Mouse (Mus musculus) heart, embryonic 14.5 days (tissue): ENCODE measurements around the gene Eprs. TPM values are rescaled to one million over a fixed set of nuclear protein-coding genes. Genes with fewer than 3 reads are reported as not detected.
A peak's percentile ranks its signal among the peaks of the same experiment; 100 is the strongest.

Source experiments
- ATAC-seq: fragments of 200-750 bp; cut with Nextera tagmentation; 2 replicates; pipeline ENCODE4 v1.8.0; 2017; ENCODE audit warnings: low read depth, moderate TSS enrichment; ENCODE audit not compliant: insufficient number of reproducible peaks, insufficient read depth, low FRiP score
- H3K27ac ChIP-seq, 2 experiments: fragments of 200-500 bp in 1 of 2; fragments of 300-500 bp in 1 of 2; sonication (generic) in 1 of 2; replicated peaks in 1 of 2; 2 replicates each; pipeline ENCODE4 v1.5.1; 2012 to 2014; ENCODE audit warnings: low read depth in 2 of 2, low read length in 2 of 2, control low read depth in 1 of 2, mild to moderate bottlenecking in 1 of 2, mixed read lengths in 1 of 2; ENCODE audit not compliant: control insufficient read depth in 1 of 2, insufficient read depth in 1 of 2
- H3K27me3 ChIP-seq: fragments of 300-500 bp; sonication (generic); 2 replicates; pipeline ENCODE4 v1.6.1; 2014; ENCODE audit warnings: mild to moderate bottlenecking, low read length, control low read depth; ENCODE audit not compliant: control insufficient read depth, insufficient read depth
- H3K36me3 ChIP-seq: fragments of 300-500 bp; sonication (generic); 2 replicates; pipeline ENCODE4 v1.6.1; 2014; ENCODE audit warnings: mild to moderate bottlenecking, control low read depth, low read length, mixed read lengths; ENCODE audit not compliant: control insufficient read depth, insufficient read depth
- H3K4me1 ChIP-seq, 2 experiments: fragments of 200-500 bp in 1 of 2; fragments of 300-500 bp in 1 of 2; sonication (generic) in 1 of 2; 2 replicates each; pipeline ENCODE4 v1.6.1; 2012 to 2014; ENCODE audit warnings: low read length in 2 of 2, control low read depth in 1 of 2, mixed read lengths in 1 of 2; ENCODE audit not compliant: control insufficient read depth in 2 of 2, insufficient read depth in 2 of 2
- H3K4me2 ChIP-seq: fragments of 300-500 bp; sonication (generic); 2 replicates; pipeline ENCODE4 v1.6.1; 2014; ENCODE audit warnings: mild to moderate bottlenecking, low read length
- H3K4me3 ChIP-seq, 2 experiments: fragments of 200-500 bp in 1 of 2; fragments of 300-500 bp in 1 of 2; sonication (generic) in 1 of 2; 2 replicates each; pipeline ENCODE4 v1.5.1; 2012 to 2014; ENCODE audit warnings: low read length in 2 of 2, mild to moderate bottlenecking in 2 of 2, control low read depth in 1 of 2, low read depth in 1 of 2, moderate library complexity in 1 of 2; ENCODE audit not compliant: control insufficient read depth in 1 of 2, insufficient read depth in 1 of 2
- H3K9ac ChIP-seq: fragments of 300-500 bp; sonication (generic); 2 replicates; pipeline ENCODE4 v1.6.1; 2014; ENCODE audit warnings: mild to moderate bottlenecking, low read length
- H3K9me3 ChIP-seq: fragments of 300-500 bp; sonication (generic); 2 replicates; pipeline ENCODE4 v1.6.1; 2016; ENCODE audit warnings: low read length, control low read depth; ENCODE audit not compliant: control insufficient read depth
- WGBS: fragments of 180-500 bp; shearing (Covaris S2); extraction: QIAGEN DNeasy Blood & Tissue Kit; methylation state at CpG from one replicate; pipeline ENCODE4 v1.1.7; 2014; 5-methylcytosine and 5-hydroxymethylcytosine counted together
- polyA plus RNA-seq: library from polyadenylated mRNA; unstranded; fragments of >200 nt; fragmentation: Nextera tagmentation; extraction: Ambion mirVana; gene quantifications from 2 replicates; pipeline ENCODE4 v1.2.1, GENCODE M21; 2014

Gene Eprs
- polyA plus RNA-seq, 1 experiment from 2014 or later: 103 TPM

DNA sequence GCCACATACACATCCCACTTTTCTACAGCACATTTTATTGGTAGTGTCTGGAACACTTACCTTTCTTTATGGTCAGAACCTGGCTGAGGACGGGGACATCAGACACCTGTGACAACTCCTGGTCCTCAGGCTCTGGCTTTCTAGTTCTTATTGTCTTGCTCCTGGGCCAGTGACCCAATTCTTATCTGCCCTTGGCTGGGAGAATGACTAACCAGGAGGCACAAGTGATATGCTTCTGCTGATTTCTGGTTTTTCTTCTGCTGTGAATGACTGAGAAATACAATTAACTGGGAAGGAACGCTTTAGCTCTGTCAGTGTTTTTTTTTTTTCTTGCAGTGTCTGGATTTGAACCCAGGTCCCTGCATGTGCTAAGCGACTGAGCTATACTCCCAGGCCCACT, 88.7 kb downstream of the Eprs start:
- WGBS: 77% methylated on average over 3 of the region's 3 CpGs
- Histone ChIP-seq H3K4me3 (no peak overlapping the region), H3K27me3 (peaks cover 33% of the 10 kb centered on the region), H3K4me1 (peaks cover 0 to 12% of the 10 kb centered on the region in 2 experiments; a peak in 1 of 4 replicates), H3K4me2 (no peak overlapping the region), H3K36me3 (no peaks in the 10 kb centered on the region), H3K9me3 (no peaks in the 10 kb centered on the region), H3K9ac (no peak overlapping the region), H3K27ac (no peak overlapping the region)
- ATAC-seq: no peak

DNA sequence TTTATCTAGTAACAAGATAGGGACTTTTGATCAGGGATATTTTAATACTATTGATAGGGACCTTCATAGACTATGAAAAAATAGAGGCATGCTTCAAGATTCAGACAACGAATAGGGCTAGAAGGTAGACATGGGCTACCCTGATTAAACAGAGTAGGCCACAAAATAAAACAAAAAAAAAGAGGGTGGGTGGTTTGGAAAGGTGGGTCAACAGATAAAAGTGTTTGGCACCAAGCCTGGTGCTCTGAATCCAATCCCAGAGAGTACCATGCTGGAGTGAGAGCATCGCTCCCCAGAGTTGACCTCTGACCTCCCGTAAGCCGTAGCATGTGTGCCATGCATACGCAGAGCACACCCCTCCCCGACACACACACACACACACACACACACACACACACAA, 89.6 kb downstream of the Eprs start:
- Histone ChIP-seq H3K27me3 (peaks cover 39% of the 10 kb centered on the region), H3K4me2 (no peak overlapping the region), H3K4me1 (peaks cover 0 to 12% of the 10 kb centered on the region in 2 experiments; a peak in 1 of 4 replicates), H3K36me3 (no peaks in the 10 kb centered on the region), H3K9ac (no peak overlapping the region), H3K4me3 (no peak overlapping the region), H3K9me3 (no peaks in the 10 kb centered on the region), H3K27ac (no peak overlapping the region)
- no peak for ATAC-seq
- WGBS: 90% methylated on average over 6 of the region's 6 CpGs

DNA sequence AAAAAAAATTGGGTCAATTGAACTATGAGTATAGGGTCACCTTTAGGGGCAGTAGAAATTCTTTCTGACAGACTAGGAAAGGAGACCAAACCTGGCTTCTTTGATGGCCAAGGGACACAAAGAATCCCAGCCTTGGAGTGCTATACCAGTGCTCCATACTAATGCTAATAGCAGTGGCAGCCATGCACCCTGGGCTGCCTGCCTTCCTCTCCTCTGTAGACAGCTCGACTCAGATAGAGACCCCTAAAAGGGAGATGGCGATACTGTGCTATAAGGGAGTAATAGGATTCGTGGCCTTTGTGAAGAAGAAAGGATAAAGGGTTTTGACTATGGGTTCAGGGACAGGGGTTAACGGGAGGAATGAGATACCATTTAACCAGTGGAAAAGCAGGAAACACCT, 91.3 kb downstream of the Eprs start:
- Histone ChIP-seq H3K9me3 (no peaks in the 10 kb centered on the region), H3K4me2 (peak overlapping the region; percentile 99), H3K4me1 (peaks cover 0 to 12% of the 10 kb centered on the region in 2 experiments; a peak in 1 of 4 replicates), H3K27me3 (peaks cover 43% of the 10 kb centered on the region), H3K27ac (no peak overlapping the region), H3K4me3 (peak overlapping the region; percentile 50 to 57; a peak in 3 of 4 replicates), H3K9ac (no peak overlapping the region), H3K36me3 (no peaks in the 10 kb centered on the region)
- WGBS: 39% methylated on average over 4 of the region's 4 CpGs
- ATAC-seq: no peak

DNA sequence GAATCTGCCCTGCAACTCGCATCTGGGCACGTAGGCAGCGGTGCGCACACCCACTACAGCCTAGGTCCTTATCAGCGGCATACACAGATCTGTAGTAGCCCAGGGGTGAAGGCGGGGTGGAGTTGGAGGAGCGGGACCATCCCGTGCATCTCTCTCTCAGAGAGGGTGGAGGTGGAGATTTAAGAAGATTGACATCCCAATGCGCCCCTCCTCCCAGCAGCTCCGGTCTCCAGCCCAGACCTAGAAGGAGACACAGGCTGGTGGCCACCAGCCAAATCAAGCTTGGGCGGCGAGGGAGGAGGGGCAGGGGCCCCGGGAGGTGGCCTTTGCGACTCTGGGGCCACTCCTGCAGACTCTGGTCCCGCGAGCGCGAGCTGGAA, 91.7 kb downstream of the Eprs start, which contains the start of gene Slc30a10:
Gene Slc30a10 (plus strand): TSS at position 274 of the 380 bp plus-strand sequence.
- Histone ChIP-seq H3K36me3 (no peaks in the 10 kb centered on the region), H3K27ac (no peak within 1 kb of the TSS), H3K9ac (peak within 1 kb of the TSS; percentile 65), H3K4me2 (peak within 1 kb of the TSS; percentile 99), H3K4me3 (peak within 1 kb of the TSS; percentile 50 to 57), H3K9me3 (no peaks in the 10 kb centered on the region), H3K4me1 (peaks cover 0 to 12% of the 10 kb centered on the region in 2 experiments; a peak in 1 of 4 replicates), H3K27me3 (peaks cover 43% of the 10 kb centered on the region)
- peak; percentile 74; the same call in 1 of the 2 replicates for ATAC-seq
- WGBS: 1% methylated on average over 17 of the region's 18 CpGs

DNA sequence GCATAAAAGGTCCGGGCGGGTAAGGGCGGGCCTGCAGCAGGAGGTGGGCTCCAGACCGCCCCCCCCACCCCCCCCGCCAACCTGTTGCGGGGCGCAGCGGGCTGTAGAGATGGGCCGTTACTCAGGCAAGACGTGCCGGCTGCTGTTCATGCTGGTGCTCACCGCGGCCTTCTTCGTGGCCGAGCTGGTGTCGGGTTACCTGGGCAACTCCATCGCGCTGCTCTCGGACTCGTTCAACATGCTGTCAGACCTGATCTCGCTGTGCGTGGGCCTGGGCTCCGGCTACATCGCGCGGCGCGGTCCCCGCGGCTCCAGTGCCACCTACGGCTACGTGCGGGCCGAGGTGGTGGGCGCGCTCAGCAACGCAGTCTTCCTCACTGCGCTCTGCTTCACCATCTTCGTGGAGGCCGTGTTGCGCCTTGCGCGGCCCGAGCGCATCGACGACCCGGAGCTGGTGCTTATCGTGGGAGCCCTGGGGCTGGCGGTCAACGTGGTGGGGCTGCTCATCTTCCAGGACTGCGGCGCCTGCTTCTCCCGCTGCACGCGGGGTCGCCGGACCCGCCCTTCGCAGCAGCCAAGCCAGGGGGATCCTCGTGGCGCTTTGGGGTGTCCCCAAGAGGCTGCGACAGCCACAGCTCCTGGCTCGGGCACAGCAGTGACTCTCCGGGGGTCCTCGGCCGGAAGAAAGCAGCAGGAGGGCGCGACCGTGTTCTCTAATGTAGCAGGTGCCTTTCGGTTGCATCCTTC, 92.3 kb downstream of the Eprs start:
- H3K9me3 ChIP-seq: no peaks in the 10 kb centered on the region
- H3K9ac ChIP-seq: peak overlapping the region; percentile 65
- H3K4me1 ChIP-seq: peaks cover 0 to 12% of the 10 kb centered on the region in 2 experiments; a peak in 1 of 4 replicates
- WGBS: under 1% methylated on average over 67 of the region's 71 CpGs
- H3K4me3 ChIP-seq: peak overlapping the region; percentile 50 to 57
- ATAC-seq: 0 out of 2 replicates have a peak, but pooled peaks have one; percentile 16
- peak overlapping the region; percentile 99 for H3K4me2 ChIP-seq
- H3K27me3 ChIP-seq: peaks cover 43% of the 10 kb centered on the region
- no peaks in the 10 kb centered on the region for H3K36me3 ChIP-seq
- H3K27ac ChIP-seq: no peak overlapping the region

DNA sequence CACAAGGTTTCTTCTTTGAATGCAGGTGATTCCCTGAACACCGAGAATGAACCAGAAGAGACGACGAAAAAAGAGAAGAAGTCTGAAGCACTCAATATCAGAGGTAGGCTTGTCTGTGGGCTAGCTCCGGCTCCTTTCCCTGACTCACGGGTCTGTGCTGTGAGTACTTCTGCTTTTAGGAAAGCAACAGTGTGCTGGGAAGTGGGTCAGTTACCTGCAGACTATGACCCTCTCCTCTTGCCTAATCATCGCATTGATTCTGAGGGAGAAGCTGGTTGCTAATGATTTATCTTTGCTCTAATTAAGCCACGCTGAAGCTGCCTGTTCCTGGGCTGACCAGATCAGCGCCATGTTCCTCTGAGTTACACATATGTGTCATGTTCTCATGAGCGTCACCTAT, 93.5 kb downstream of the Eprs start:
- Histone ChIP-seq H3K4me3 (no peak overlapping the region), H3K27ac (no peak overlapping the region), H3K27me3 (peaks cover 43% of the 10 kb centered on the region), H3K9ac (no peak overlapping the region), H3K36me3 (no peaks in the 10 kb centered on the region), H3K4me1 (peaks cover 0 to 12% of the 10 kb centered on the region in 2 experiments; a peak in 1 of 4 replicates), H3K4me2 (no peak overlapping the region), H3K9me3 (no peaks in the 10 kb centered on the region)
- no peak for ATAC-seq
- 80% methylated on average over 9 of the region's 9 CpGs for WGBS

DNA sequence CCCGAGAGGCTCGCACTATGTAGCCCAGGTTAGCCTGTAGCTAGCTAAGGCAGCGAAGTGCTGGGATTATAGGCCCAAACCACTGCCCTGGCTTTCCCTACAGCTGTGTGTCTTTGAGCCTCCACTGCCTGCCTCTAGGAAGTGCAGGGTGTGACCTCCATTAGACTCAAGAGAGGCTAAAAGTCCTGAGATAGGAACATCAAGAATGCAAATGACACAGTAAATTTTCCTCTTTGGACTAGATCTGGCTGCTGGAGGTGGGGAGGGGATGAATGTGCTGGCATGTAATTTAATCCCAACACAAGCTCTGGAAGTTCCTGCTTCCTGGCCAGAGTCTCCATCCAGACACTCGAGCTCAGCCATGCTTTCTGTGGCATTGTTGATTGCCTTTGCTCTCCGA, 97.3 kb downstream of the Eprs start:
- Histone ChIP-seq H3K27me3 (peaks cover 25% of the 10 kb centered on the region), H3K4me3 (no peak overlapping the region), H3K9me3 (no peaks in the 10 kb centered on the region), H3K4me1 (peaks cover 0 to 5% of the 10 kb centered on the region in 2 experiments; a peak in 1 of 4 replicates), H3K36me3 (no peaks in the 10 kb centered on the region), H3K9ac (no peak overlapping the region), H3K27ac (no peak overlapping the region), H3K4me2 (no peak overlapping the region)
- WGBS: 76% methylated on average over 5 of the region's 5 CpGs
- ATAC-seq: no peak
